Mouse (Mus musculus) lung, adult 2 months (tissue): ENCODE data around the gene Gm10401.

Experiments used
- CTCF ChIP-seq: fragments of 200-500 bp; IDR thresholded peaks from 2 replicates; pipeline ENCODE4 v1.5.1; 2011; ENCODE audit warnings: mild to moderate bottlenecking, low read length, control low read depth; ENCODE audit not compliant: insufficient read depth
- POLR2A ChIP-seq: fragments of 200-500 bp; IDR thresholded peaks from 2 replicates; pipeline ENCODE4 v1.6.1; 2011; ENCODE audit warnings: low read depth, mild to moderate bottlenecking, control low read depth, low read length, borderline replicate concordance; ENCODE audit errors: extremely low read depth

- TF ChIP-seq CTCF (no peak), POLR2A (no peak)
These were observed 15.1 kb upstream of the Gm10401 start for GRCm38 (mm10) chr5:115113244-115113643.
